In the genomic region with DNA sequence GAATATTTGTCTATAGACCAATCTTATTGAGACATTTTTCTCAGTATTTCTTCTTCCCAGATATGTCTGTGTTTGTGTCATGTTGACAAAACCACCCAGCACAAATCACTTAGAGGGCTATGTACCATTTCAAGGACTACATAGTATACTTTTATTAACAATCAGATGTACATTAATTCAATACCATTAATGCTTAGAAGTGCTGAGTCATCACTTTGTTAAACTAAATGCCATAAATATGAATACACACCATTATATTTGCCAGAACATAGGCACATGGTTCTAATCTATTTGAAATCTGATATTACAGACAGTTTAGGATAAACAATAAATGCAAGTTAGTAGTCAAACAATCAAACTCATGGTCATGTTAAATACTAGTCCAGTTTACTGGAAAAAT, we compare ENCODE assay signal across 31 mouse cellular contexts.
"Had no signal": no experiment of that assay in that cellular context is flagged by ENCODE, and none has a peak within 500 bp of the region (broad histone marks: within the 10 kb centered on the region; RNA-seq: fewer than 3 reads in every experiment).

No protein-coding gene starts in this region.

- H3K9me3 ChIP-seq: heart, embryonic 10.5 days; heart, embryonic 13.5 days; heart, embryonic 15.5 days; hindbrain, embryonic 10.5 days; hindbrain, embryonic 12.5 days; hindbrain, embryonic 13.5 days; hindbrain, embryonic 15.5 days; intestine, embryonic 15.5 days; kidney, embryonic 15.5 days had no signal

- H3K4me1 ChIP-seq: heart, embryonic 10.5 days; heart, embryonic 12.5 days; heart, embryonic 13.5 days; heart, embryonic 15.5 days; hindbrain, embryonic 10.5 days; hindbrain, embryonic 12.5 days; hindbrain, embryonic 13.5 days; hindbrain, embryonic 15.5 days; intestine, embryonic 15.5 days; kidney, embryonic 15.5 days had no signal

- H3K4me2 ChIP-seq: heart, embryonic 11.5 days; heart, embryonic 12.5 days; heart, embryonic 13.5 days; heart, embryonic 15.5 days; hindbrain, embryonic 12.5 days; hindbrain, embryonic 13.5 days; hindbrain, embryonic 14.5 days; hindbrain, embryonic 15.5 days; intestine, embryonic 15.5 days; kidney, embryonic 15.5 days had no signal

- H3K27ac ChIP-seq: heart, embryonic 10.5 days; heart, embryonic 13.5 days; heart, embryonic 15.5 days; hindbrain, embryonic 10.5 days; hindbrain, embryonic 12.5 days; hindbrain, embryonic 13.5 days; hindbrain, embryonic 14.5 days; hindbrain, embryonic 15.5 days; hindbrain, postnatal 0 days; intestine, embryonic 15.5 days; kidney, embryonic 15.5 days; kidney, postnatal 0 days; layer of hippocampus, adult 2 months; left cerebral cortex, adult 2 months had no signal

- H3K36me3 ChIP-seq: heart, embryonic 10.5 days; heart, embryonic 12.5 days; heart, embryonic 13.5 days; heart, embryonic 15.5 days; hindbrain, embryonic 10.5 days; hindbrain, embryonic 12.5 days; hindbrain, embryonic 13.5 days; hindbrain, embryonic 15.5 days; intestine, embryonic 15.5 days; kidney, embryonic 15.5 days had no signal

- DNase-seq: heart, postnatal 10 days; heart, postnatal 14 days; heart, postnatal 36 days; heart, postnatal 4 days; kidney, adult 11 months; kidney, adult 2 months; kidney, adult 8-10 months; kidney, adult 9 months; kidney, postnatal 10 days; kidney, postnatal 14 days; kidney, postnatal 25 days; kidney, postnatal 36 days; kidney, postnatal 4 days; layer of hippocampus, adult 9-11 months; layer of hippocampus, postnatal 36 days had no signal

- H3K4me3 ChIP-seq: heart, embryonic 10.5 days; heart, embryonic 12.5 days; heart, embryonic 13.5 days; heart, embryonic 15.5 days; hindbrain, embryonic 10.5 days; hindbrain, embryonic 12.5 days; hindbrain, embryonic 13.5 days; hindbrain, embryonic 15.5 days; intestine, embryonic 15.5 days; kidney, embryonic 15.5 days; layer of hippocampus, adult 2 months; left cerebral cortex, adult 2 months had no signal

- H3K9ac ChIP-seq: heart, embryonic 12.5 days; heart, embryonic 13.5 days; heart, embryonic 15.5 days; hindbrain, embryonic 12.5 days; hindbrain, embryonic 13.5 days; hindbrain, embryonic 14.5 days; hindbrain, embryonic 15.5 days; intestine, embryonic 15.5 days; kidney, embryonic 15.5 days had no signal

- H3K27me3 ChIP-seq: heart, embryonic 12.5 days; heart, embryonic 13.5 days; heart, embryonic 15.5 days; hindbrain, embryonic 12.5 days; hindbrain, embryonic 13.5 days; hindbrain, embryonic 15.5 days; intestine, embryonic 15.5 days; kidney, embryonic 15.5 days had no signal
